Mouse (Mus musculus) CD4-positive, CD25-positive, alpha-beta regulatory T cell (primary cell): ENCODE measurements around the gene Trmt44. TPM values are rescaled to one million over a fixed set of nuclear protein-coding genes. Genes with fewer than 3 reads are reported as not detected.

Source experiments
- polyA plus RNA-seq: library from polyadenylated mRNA; unstranded; fragments of 100-300 nt; shearing (Covaris generic); gene quantifications from one replicate; pipeline ENCODE4 v1.2.1, GENCODE M21; 2017

The Trmt44 gene
- polyA plus RNA-seq, result 7.7 TPM

DNA sequence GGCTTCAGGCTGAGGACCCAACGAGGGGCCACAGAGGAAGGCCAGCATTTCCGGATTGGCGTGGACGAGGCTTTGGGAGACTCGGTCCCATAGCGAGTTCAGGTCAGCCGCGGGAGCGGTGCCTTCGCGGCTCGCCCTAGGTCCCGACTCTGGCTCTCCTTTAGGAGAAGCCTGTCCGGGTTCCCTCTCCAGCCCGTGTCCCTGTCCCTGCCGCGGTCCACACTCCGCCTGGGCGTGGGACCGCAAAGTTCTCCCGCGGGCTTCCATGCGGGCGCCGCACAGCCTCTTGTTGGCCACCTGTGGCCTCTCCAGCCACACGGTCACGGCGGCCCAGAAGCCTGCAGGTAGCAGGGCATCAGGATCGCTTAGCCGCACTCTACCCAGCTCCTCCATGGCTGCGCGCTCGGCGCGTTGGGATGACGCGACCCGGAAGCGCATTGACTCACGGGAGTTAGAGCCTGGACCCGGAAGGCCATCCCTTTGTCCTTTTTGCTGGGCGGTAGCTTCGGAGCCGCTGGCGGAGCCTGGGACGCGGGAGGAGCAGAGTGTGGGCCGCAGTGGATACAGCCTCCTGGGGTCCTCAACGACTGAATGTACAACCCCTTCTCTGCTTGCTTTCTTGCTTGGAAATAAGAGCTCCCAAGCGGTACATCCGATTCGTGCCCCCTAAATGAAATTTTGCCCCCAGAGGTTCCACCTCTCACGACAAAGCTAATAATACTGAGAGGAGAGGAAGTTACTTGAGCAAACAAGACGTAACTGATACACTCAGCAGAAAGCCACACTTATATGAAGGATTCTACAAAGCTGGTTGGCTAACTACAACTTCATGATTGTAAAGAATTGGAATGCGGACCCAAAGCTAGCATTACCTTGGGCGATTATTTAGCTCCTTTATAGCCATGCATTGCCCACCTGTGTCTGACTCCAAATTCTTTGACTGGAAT is at the start of gene Trmt44:
Gene Trmt44 (minus strand): TSS at position 418 of the 947 bp plus-strand sequence.

DNA sequence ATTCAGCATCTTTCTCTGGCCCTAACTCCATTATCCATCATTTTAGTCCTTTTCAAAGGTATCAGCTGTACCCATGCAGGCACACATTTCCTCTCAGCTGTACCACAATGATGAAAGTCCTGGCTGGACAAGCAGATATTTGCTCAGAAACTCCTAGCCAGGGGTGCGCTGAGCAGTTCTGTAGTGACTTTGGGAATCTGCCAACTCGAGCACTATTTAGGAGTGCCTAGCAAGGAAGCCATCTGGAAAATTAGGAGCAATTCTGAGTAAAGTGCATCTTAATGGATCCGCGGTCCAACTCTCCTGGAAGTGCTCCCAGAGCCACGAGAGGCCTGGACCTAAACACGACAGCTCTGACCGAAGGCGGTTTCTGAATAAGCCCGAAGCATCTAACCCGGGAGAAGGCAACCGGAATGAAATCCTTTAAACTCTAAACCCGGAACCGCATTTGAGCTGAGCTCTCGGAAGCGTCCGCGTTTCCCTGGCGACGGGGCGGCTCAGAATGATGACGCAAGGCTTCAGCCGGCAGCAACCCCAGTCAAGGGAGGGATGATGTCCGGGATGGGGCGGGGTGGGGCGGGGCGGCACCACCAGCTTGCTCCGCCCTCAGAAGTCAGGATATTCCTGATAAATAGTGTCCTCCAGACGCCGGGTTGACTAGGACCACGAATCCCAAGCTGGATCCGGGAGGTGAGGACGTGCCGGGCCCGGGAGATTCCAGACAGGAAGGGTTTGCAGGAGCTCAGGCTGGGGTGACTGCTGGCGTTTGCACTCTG is 7.8 kb upstream of the Trmt44 start, which contains the start of gene Acox3:
Gene Acox3 (plus strand): TSS at position 596 of the 776 bp plus-strand sequence.

DNA sequence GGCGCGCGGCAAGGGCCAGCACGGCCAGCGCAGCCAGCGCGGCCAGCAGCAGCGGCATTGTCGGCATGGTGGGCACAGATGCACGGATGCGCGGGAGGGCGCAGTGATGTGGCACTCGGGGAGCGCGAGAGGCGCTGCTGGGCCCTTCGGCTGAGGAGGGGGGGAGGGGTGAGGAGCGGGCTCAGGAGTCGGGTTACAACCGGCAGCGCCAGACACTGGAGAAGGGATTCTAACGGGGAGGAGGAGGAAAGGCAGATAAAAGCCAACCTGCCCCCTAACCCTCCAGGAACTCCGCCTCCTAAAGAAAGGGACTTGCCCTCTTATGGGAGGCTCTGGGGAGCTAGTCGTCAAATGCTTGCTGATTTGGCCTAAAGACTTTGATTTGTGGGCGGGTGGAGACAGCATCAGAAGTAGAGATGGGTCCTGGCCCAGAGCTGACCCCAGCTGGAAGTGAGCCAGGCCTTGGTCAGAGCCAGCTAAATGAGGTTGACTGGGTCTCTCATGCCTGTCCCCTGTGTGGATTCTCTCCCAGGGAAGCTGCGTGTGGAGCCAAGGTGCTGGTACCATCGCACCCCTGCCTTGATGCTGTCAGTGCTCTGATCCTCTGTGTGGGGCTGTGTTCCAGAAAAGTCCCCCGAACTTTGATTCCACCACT is 49.3 kb downstream of the Trmt44 start, which contains the start of gene Cpz:
Gene Cpz (minus strand): TSS at position 230 of the 655 bp plus-strand sequence.

Other genes starting within 250 kb of the Trmt44 start
- not detected for gene Hmx1, start 186.0 kb downstream of the Trmt44 start, polyA plus RNA-seq
- gene Cpz, start 49.4 kb downstream of the Trmt44 start, polyA plus RNA-seq, result not detected
- gene Acox3, start 8.0 kb upstream of the Trmt44 start, polyA plus RNA-seq, result 40.6 TPM
- not detected for gene Htra3, start 104.7 kb upstream of the Trmt44 start, polyA plus RNA-seq
- 5.1 TPM for gene Sh3tc1, start 164.9 kb upstream of the Trmt44 start, polyA plus RNA-seq
- 4.8 TPM for gene Ablim2, start 182.8 kb upstream of the Trmt44 start, polyA plus RNA-seq